Mouse (Mus musculus) neural tube, embryonic 11.5 days (tissue): ENCODE measurements around the gene Nsd1. TPM values are rescaled to one million over a fixed set of nuclear protein-coding genes. Genes with fewer than 3 reads are reported as not detected.

Source experiments
- ATAC-seq: fragments of 200-750 bp; cut with Nextera tagmentation; 2 replicates; pipeline ENCODE4 v1.8.0; 2017; ENCODE audit warnings: moderate number of reproducible peaks, mild to moderate bottlenecking, moderate TSS enrichment, moderate library complexity; ENCODE audit not compliant: insufficient read depth, low FRiP score, low TSS enrichment
- DNase-seq: peaks from one replicate; pipeline ENCODE4 v3.0.0-alpha.2; 2015; ENCODE audit warnings: low spot score
- H3K27ac ChIP-seq: fragments of 300-500 bp; sonication (generic); 2 replicates; pipeline ENCODE4 v1.5.1; 2014; ENCODE audit warnings: low read depth, mild to moderate bottlenecking, low read length
- H3K27me3 ChIP-seq: fragments of 300-500 bp; sonication (generic); 2 replicates; pipeline ENCODE4 v1.6.1; 2014; ENCODE audit warnings: mild to moderate bottlenecking, low read length, mixed read lengths; ENCODE audit not compliant: control insufficient read depth, insufficient read depth
- H3K36me3 ChIP-seq: fragments of 300-500 bp; sonication (generic); 2 replicates; pipeline ENCODE4 v1.6.1; 2014; ENCODE audit warnings: mild to moderate bottlenecking, low read length, moderate library complexity, mixed read lengths; ENCODE audit not compliant: control insufficient read depth, insufficient read depth
- H3K4me1 ChIP-seq: fragments of 300-500 bp; sonication (generic); 2 replicates; pipeline ENCODE4 v1.6.1; 2014; ENCODE audit warnings: low read length, mixed read lengths; ENCODE audit not compliant: control insufficient read depth, insufficient read depth
- H3K4me2 ChIP-seq: fragments of 300-500 bp; sonication (generic); 2 replicates; pipeline ENCODE4 v1.6.1; 2014; ENCODE audit warnings: low read depth, mild to moderate bottlenecking, moderate library complexity
- H3K4me3 ChIP-seq: fragments of 300-500 bp; sonication (generic); 2 replicates; pipeline ENCODE4 v1.5.1; 2014; ENCODE audit warnings: low read depth, low read length
- H3K9ac ChIP-seq: fragments of 300-500 bp; sonication (generic); 2 replicates; pipeline ENCODE4 v1.6.1; 2014; ENCODE audit warnings: mild to moderate bottlenecking, low read length
- H3K9me3 ChIP-seq: fragments of 300-500 bp; sonication (generic); 2 replicates; pipeline ENCODE4 v1.6.1; 2016; ENCODE audit warnings: low read length; ENCODE audit not compliant: control insufficient read depth
- WGBS: fragments of 180-500 bp; shearing (Covaris S2); extraction: QIAGEN DNeasy Blood & Tissue Kit; methylation state at CpG from one replicate; pipeline ENCODE4 v1.1.7; 2014; 5-methylcytosine and 5-hydroxymethylcytosine counted together
- polyA plus RNA-seq: library from polyadenylated mRNA; unstranded; fragments of >200 nt; fragmentation: Nextera tagmentation; extraction: Ambion mirVana; gene quantifications from 2 replicates; pipeline ENCODE4 v1.2.1, GENCODE M21; 2014

Nsd1 gene
- polyA plus RNA-seq, 1 experiment from 2014 or later: 68.2 TPM

- H3K9me3 ChIP-seq: no peaks in the 10 kb centered on the region
- no peaks in the 10 kb centered on the region for H3K27me3 ChIP-seq
- H3K36me3 ChIP-seq: peaks cover 16% of the 10 kb centered on the region
- DNase-seq: no peak
- ATAC-seq: no peak
- no peak overlapping the region for H3K9ac ChIP-seq
- peaks cover 22% of the 10 kb centered on the region for H3K4me1 ChIP-seq
- H3K4me3 ChIP-seq: no peak overlapping the region
- 0 out of 2 replicates have a peak overlapping the region, but pooled peaks have one; percentile 4 for H3K4me2 ChIP-seq
- no peak overlapping the region for H3K27ac ChIP-seq
- 59% methylated on average over 4 of the region's 4 CpGs for WGBS
These were observed 117.6 kb downstream of the Nsd1 start for GRCm38 (mm10) chr13:55327169-55327568.

- no peak overlapping the region; the same call in 1 of the 2 replicates for H3K9ac ChIP-seq
- ATAC-seq (no peak), DNase-seq (peak; percentile 76)
- no peaks in the 10 kb centered on the region for H3K27me3 ChIP-seq
- H3K4me2 ChIP-seq: no peak overlapping the region
- WGBS: 51% methylated on average over 8 of the region's 8 CpGs
- H3K4me3 ChIP-seq: 0 out of 2 replicates have a peak overlapping the region, but pooled peaks have one; percentile 62
- no peak overlapping the region for H3K27ac ChIP-seq
- H3K4me1 ChIP-seq: peaks cover 21% of the 10 kb centered on the region
- H3K36me3 ChIP-seq: peaks cover 16% of the 10 kb centered on the region
- H3K9me3 ChIP-seq: no peaks in the 10 kb centered on the region
These were observed 118.1 kb downstream of the Nsd1 start for GRCm38 (mm10) chr13:55327633-55328032.

- peaks cover 16% of the 10 kb centered on the region for H3K36me3 ChIP-seq
- no peak overlapping the region for H3K27ac ChIP-seq
- peak overlapping the region; percentile 81 for H3K4me2 ChIP-seq
- H3K4me3 ChIP-seq: peak overlapping the region; percentile 62
- H3K9me3 ChIP-seq: no peaks in the 10 kb centered on the region
- WGBS: 88% methylated on average over 6 of the region's 6 CpGs
- H3K9ac ChIP-seq: peak overlapping the region; percentile 63
- ATAC-seq (no peak), DNase-seq (no peak)
- H3K27me3 ChIP-seq: no peaks in the 10 kb centered on the region
- peaks cover 16% of the 10 kb centered on the region for H3K4me1 ChIP-seq
These were observed 118.6 kb downstream of the Nsd1 start for GRCm38 (mm10) chr13:55328171-55328570.

- Histone ChIP-seq H3K4me2 (peak overlapping the region; percentile 81), H3K4me3 (peak overlapping the region; percentile 62), H3K27me3 (no peaks in the 10 kb centered on the region), H3K27ac (no peak overlapping the region), H3K9me3 (no peaks in the 10 kb centered on the region), H3K9ac (peak overlapping the region; percentile 63), H3K4me1 (peaks cover 12% of the 10 kb centered on the region), H3K36me3 (peaks cover 15% of the 10 kb centered on the region)
- 87% methylated on average over 4 of the region's 4 CpGs for WGBS
- ATAC-seq (no peak), DNase-seq (no peak)
These were observed 119.1 kb downstream of the Nsd1 start for GRCm38 (mm10) chr13:55328641-55329040.

- WGBS: 2% methylated on average over 29 of the region's 29 CpGs
- peak; percentile 76 for DNase-seq
- H3K36me3 ChIP-seq: peaks cover 11% of the 10 kb centered on the region
These were observed 119.6 kb downstream of the Nsd1 start for GRCm38 (mm10) chr13:55329109-55329682.

GRCm38 (mm10) chr13:55329683-55330566 is 120.3 kb downstream of the Nsd1 start, which contains the start of gene Mxd3:
Gene Mxd3, minus strand, starts transcription at chr13:55329823.
- peak within 1 kb of the TSS; percentile 62 for H3K4me3 ChIP-seq

More at GRCm38 (mm10) chr13:55329109-55329682, 119.6 kb downstream of the Nsd1 start:
- no peaks in the 10 kb centered on the region for H3K9me3 ChIP-seq
- ATAC-seq: peak; percentile 36; the same call in 1 of the 2 replicates
- H3K4me1 ChIP-seq: peaks cover 12% of the 10 kb centered on the region
- peak overlapping the region; percentile 81 for H3K4me2 ChIP-seq
- H3K4me3 ChIP-seq: peak overlapping the region; percentile 62
- H3K27ac ChIP-seq: peak overlapping the region; percentile 84; the same call in 1 of the 2 replicates
- peak overlapping the region; percentile 63 for H3K9ac ChIP-seq
- H3K27me3 ChIP-seq: no peaks in the 10 kb centered on the region

GRCm38 (mm10) chr13:55330567-55331400 is 121.2 kb downstream of the Nsd1 start:
- H3K27ac ChIP-seq: peak overlapping the region; percentile 84
- WGBS: 49% methylated on average over 14 of the region's 14 CpGs
- peaks cover 12% of the 10 kb centered on the region for H3K4me1 ChIP-seq
- peaks cover 3% of the 10 kb centered on the region for H3K36me3 ChIP-seq
- H3K9ac ChIP-seq: peak overlapping the region; percentile 63
- H3K4me2 ChIP-seq: peak overlapping the region; percentile 81
- ATAC-seq: no peak; the same call in 1 of the 2 replicates
- peak overlapping the region; percentile 62 for H3K4me3 ChIP-seq
- no peaks in the 10 kb centered on the region for H3K27me3 ChIP-seq
- DNase-seq: no peak
- H3K9me3 ChIP-seq: no peaks in the 10 kb centered on the region

More at GRCm38 (mm10) chr13:55329683-55330566, 120.3 kb downstream of the Nsd1 start, which contains the start of gene Mxd3:
- H3K9me3 ChIP-seq: no peaks in the 10 kb centered on the region
- peak; percentile 93 for DNase-seq
- no peaks in the 10 kb centered on the region for H3K27me3 ChIP-seq
- under 1% methylated on average over 58 of the region's 82 CpGs for WGBS
- peaks cover 12% of the 10 kb centered on the region for H3K4me1 ChIP-seq
- peak within 1 kb of the TSS; percentile 84 for H3K27ac ChIP-seq
- ATAC-seq: peak; percentile 84
- H3K4me2 ChIP-seq: peak within 1 kb of the TSS; percentile 81
- H3K9ac ChIP-seq: peak within 1 kb of the TSS; percentile 63
- peaks cover 9% of the 10 kb centered on the region for H3K36me3 ChIP-seq

- DNase-seq: no peak
- H3K36me3 ChIP-seq: no peaks in the 10 kb centered on the region
- no peak overlapping the region for H3K4me3 ChIP-seq
- WGBS: 90% methylated on average over 3 of the region's 3 CpGs
- no peak overlapping the region for H3K9ac ChIP-seq
- no peak overlapping the region for H3K27ac ChIP-seq
- no peak for ATAC-seq
- peaks cover 12% of the 10 kb centered on the region for H3K4me1 ChIP-seq
- H3K4me2 ChIP-seq: no peak overlapping the region
- H3K9me3 ChIP-seq: no peaks in the 10 kb centered on the region
- H3K27me3 ChIP-seq: no peaks in the 10 kb centered on the region
These were observed 122.7 kb downstream of the Nsd1 start for GRCm38 (mm10) chr13:55332331-55332730.
